Mouse (Mus musculus) cortical plate, adult 2 months (tissue): ENCODE results near the gene Pak6.

ENCODE experiments used
- CTCF ChIP-seq: fragments of 200-500 bp; IDR thresholded peaks from 2 replicates; pipeline ENCODE4 v1.5.1; 2011; ENCODE audit warnings: mild to moderate bottlenecking, control low read depth, low read length; ENCODE audit not compliant: insufficient read depth; ENCODE audit errors: extremely low read depth
- POLR2A ChIP-seq: fragments of 200-500 bp; IDR thresholded peaks from 2 replicates; pipeline ENCODE4 v1.6.1; 2011; ENCODE audit warnings: mild to moderate bottlenecking, low read length, control low read depth; ENCODE audit not compliant: insufficient read depth; ENCODE audit errors: extremely low read depth

GRCm38 (mm10) chr2:118741183-118741582, 78.1 kb downstream of the Pak6 start:
- TF ChIP-seq POLR2A (no peak), CTCF (no peak)
